Mouse (Mus musculus): ENCODE data around the gene Ldlrad3.

Gene Ldlrad3

GRCm38 (mm10) chr2:102038229-102038894 is 147.8 kb downstream of the Ldlrad3 start:
- no peak for DNase-seq (ENCODE audit: low spot score)

GRCm38 (mm10) chr2:102036665-102037511 is 149.3 kb downstream of the Ldlrad3 start:
- DNase-seq (ENCODE audit: low spot score), result no peak

GRCm38 (mm10) chr2:102034513-102034879 is 151.7 kb downstream of the Ldlrad3 start:
- no peak for DNase-seq (ENCODE audit: low spot score)

- no peak for DNase-seq (ENCODE audit: low spot score)
These were observed 152.2 kb downstream of the Ldlrad3 start for GRCm38 (mm10) chr2:102033818-102034512.

- no peak for DNase-seq (ENCODE audit: low spot score)
These were observed 153.4 kb downstream of the Ldlrad3 start for GRCm38 (mm10) chr2:102032713-102033343.

GRCm38 (mm10) chr2:102030652-102031051 is 155.5 kb downstream of the Ldlrad3 start:
- peak; percentile 43 for DNase-seq (ENCODE audit: low spot score)

DNA sequence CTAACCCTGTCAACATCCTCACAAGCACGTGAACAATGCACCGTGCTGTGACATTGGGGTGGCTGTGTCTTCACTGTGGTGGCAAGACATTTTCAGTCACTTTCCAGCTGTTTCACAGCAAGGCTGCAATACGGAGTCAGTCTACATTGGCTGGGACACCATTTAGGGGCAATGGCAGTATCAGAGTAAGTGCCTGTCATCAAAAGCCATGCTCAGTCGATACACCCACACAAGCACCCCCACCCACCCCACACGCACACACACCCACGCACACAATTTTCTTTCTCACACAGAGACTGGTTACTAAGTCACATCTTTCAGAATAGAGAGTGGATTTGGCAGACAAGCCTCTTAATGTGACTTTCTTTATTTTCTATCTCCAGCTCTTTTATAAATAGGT is 156.0 kb downstream of the Ldlrad3 start:
- no peak for DNase-seq (ENCODE audit: low spot score)

GRCm38 (mm10) chr2:102029682-102030081 is 156.5 kb downstream of the Ldlrad3 start:
- no peak for DNase-seq (ENCODE audit: low spot score)

GRCm38 (mm10) chr2:102027265-102027664 is 158.9 kb downstream of the Ldlrad3 start:
- no peak for DNase-seq (ENCODE audit: low spot score)

GRCm38 (mm10) chr2:102026156-102026555 is 160.0 kb downstream of the Ldlrad3 start:
- DNase-seq (ENCODE audit: low spot score), result no peak

DNA sequence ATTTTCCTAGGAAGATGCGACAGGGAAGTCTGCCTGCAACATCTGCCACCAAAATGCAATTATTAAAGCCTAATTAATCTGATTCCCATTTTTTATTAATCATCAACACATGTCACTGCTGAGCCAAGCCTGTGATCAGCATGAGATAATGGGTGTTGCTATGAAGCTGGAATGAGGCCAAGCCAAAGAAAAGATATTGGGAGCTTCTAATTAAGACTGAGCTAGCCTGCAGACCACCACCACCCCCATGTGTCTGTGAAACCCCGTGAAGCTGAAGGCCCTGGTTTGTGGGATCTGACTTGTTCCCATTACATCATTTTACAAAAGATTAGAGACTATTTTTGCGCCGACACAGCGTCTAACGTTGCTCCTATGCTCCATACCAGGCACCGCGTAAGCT is 161.7 kb downstream of the Ldlrad3 start:
- DNase-seq (ENCODE audit: low spot score), result no peak

GRCm38 (mm10) chr2:102021371-102022084 is 164.7 kb downstream of the Ldlrad3 start:
- DNase-seq (ENCODE audit: low spot score), result peak; percentile 12

DNA sequence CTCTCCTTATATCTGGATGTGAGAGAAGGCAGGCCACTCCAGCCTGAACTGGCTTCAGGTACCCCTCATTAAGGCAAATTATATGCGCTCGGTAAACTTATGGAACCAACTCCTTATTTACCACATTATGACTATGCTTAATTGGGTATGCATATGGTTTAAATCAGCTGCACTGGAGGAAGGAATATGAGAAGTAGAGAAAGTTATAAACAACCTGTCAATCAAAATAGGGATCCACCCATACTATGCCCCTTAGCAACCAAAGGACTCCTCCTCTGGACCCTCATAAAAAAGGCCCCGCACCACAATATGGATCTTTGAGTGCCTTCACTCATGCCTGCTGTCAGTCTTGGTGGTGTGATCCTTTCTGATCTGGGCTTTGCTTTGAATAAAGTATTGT is 165.6 kb downstream of the Ldlrad3 start:
- no peak for DNase-seq (ENCODE audit: low spot score)

- DNase-seq (ENCODE audit: low spot score), result no peak
These were observed 171.6 kb downstream of the Ldlrad3 start for GRCm38 (mm10) chr2:102014538-102015113.

- DNase-seq (ENCODE audit: low spot score), result no peak
These were observed 174.7 kb downstream of the Ldlrad3 start for GRCm38 (mm10) chr2:102011311-102011975.

DNA sequence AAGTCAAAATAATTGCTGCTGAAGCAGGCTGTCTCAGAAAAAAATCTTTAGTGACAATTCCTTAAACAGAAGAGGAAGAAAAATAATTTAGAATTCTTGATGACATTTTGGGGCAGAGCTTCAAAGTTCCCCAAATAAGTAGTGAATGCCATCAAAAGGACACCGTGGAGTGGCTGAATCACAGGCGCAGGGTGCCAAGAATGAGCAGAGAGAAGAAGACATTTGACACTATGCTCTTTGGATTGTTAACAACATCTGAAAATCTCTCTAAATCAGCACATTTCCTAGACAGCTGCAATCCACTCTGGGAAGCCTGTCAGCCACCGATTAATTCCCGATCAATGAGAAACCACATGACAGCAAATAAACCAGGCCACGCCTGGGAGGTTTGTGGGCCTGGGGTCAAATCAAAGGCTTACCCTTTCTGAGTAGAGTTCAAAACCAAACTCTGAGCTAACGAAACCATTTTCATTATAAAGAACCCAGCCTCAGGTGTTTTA is 176.4 kb downstream of the Ldlrad3 start:
- no peak for DNase-seq (ENCODE audit: low spot score)

DNA sequence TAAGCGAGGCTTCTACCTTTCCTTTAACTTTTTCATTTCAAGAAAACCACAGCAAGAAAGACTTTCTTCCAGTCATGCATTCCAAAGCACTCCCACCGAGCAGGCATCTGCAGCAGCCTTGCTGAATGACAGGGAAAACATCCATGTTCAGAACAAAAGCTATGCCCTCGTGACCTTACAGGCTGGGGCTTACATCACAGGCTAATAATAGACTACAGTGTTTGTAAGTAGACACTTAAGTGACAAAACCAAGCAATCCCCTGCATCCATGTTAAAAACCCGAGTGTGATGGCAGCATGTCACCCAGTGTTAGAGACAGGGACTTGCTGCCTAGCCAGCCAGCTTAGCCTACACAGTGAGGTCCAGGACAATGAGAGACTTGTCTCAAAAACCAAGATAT is 180.0 kb downstream of the Ldlrad3 start:
- peak; percentile 40 for DNase-seq (ENCODE audit: low spot score)

DNA sequence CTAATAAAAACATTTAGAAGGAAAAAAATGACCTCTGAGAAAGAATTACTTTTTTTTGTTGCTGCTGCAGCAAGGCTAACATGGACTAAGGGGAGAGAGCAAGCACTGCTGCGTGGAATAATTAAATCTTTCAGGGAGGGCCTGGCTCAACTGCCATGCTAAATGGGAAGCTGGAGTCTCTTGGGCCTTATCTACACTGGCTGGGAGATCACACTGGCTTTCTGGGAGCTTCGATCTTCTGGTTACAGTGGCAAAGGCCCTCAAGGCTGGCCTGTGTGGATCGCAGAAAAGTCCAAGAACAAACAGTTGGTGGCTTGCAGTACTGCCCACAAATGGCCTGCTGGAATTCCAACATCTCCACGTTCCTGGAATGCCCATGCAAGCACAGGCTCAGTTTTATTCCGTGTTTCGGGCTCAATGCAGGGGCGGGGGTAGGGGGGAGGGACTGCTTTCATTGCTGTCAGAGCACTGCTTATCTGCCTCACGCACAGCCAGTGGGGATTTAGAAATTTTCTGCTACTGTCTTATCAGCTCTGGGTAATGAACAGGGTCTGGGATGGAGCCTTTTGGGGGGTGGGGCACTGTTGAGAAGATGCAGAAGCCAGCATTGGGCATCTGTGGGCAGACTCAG is 180.7 kb downstream of the Ldlrad3 start:
- DNase-seq (ENCODE audit: low spot score), result peak; percentile 69

DNA sequence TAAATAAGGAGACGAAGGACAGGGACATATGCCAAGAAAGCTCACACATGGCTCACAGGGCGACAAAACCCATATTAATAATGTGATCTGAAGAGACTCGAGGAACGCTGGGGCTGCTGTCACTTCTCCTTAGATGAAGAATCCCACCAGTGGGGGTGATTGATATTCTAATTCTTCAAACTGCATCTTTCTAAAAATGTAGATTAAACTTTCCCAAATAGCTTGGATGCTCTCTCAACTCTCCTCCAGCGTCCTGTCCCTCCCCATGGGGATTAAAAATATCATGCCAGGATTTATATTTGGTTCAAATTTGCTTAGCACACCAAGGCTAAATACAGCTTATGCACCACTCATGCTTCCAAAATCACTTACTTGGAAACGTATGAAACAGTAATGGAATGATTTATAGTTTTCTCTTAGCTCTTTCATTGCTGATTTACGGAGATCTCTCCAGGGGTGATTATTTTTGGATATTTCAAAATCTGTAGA is 182.4 kb downstream of the Ldlrad3 start:
- DNase-seq (ENCODE audit: low spot score), result no peak

All from yolk sac, embryonic 10.5 days (tissue).